Mouse (Mus musculus): ENCODE data around the gene Uck1.

GRCm38 (mm10) chr2:32287923-32288367 lies 28.0 kb upstream of the Uck1 start, which contains the start of gene Swi5:
- 0 out of 2 replicates have a peak, but pooled peaks have one; percentile 8 for TF ChIP-seq CTCF (IDR thresholded peaks at IDR 0.05; ENCODE audit: low read depth)
- no peak for TF ChIP-seq EP300 (optimal IDR thresholded peaks at IDR 0.05)

Measured in stomach, postnatal 0 days (tissue).